Mouse (Mus musculus) stomach, postnatal 0 days (tissue): ENCODE data around the gene Tor1a.

Experiments used
- CTCF ChIP-seq: IDR thresholded peaks from 2 replicates; pipeline ENCODE4 v1.5.1; 2016; ENCODE audit warnings: antibody characterized with exemption, low read depth, mild to moderate bottlenecking, moderate library complexity
- EP300 ChIP-seq: optimal IDR thresholded peaks from 2 replicates; pipeline ENCODE3; 2016; ENCODE audit warnings: antibody characterized with exemption

DNA sequence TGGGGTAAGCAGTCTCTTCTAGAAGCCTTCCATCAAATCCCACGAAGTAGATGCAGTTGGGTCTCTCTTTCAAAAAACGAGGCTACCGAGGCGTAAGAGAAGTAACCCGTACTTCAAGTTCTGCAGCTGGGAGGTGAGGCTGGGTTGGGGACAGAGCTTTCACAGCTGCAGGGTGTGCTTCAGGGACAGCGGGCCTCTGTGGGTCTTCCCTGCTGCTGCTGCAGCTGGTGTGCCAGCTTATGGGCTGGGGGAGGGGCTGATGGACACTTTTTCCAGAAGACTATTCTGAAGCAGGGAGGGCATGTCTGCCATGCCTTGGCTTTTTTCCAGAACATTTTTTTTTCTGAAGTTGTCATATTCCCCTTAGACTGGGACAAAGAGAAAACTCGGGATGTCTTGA lies 15.3 kb upstream of the Tor1a start:
- TF ChIP-seq EP300 (no peak), CTCF (no peak)
